Mouse (Mus musculus): ENCODE measurements around the gene Cmtm3.
A peak's percentile ranks its signal among the peaks of the same experiment; 100 is the strongest.

The Cmtm3 gene

GRCm38 (mm10) chr8:104342426-104342825, 3.2 kb downstream of the Cmtm3 start:
- DNase-seq (ENCODE audit: low spot score) = no peak

GRCm38 (mm10) chr8:104343957-104344356, 4.7 kb downstream of the Cmtm3 start:
- DNase-seq (ENCODE audit: low spot score) = peak; percentile 96

GRCm38 (mm10) chr8:104344622-104345021, 5.4 kb downstream of the Cmtm3 start:
- DNase-seq (ENCODE audit: low spot score) = no peak

GRCm38 (mm10) chr8:104346706-104347105, 7.5 kb downstream of the Cmtm3 start:
- DNase-seq (ENCODE audit: low spot score) = no peak

- DNase-seq (ENCODE audit: low spot score) = no peak
These were observed 9.8 kb downstream of the Cmtm3 start for GRCm38 (mm10) chr8:104348971-104349370.

GRCm38 (mm10) chr8:104350047-104350446, 10.8 kb downstream of the Cmtm3 start:
- no peak for DNase-seq (ENCODE audit: low spot score)

- DNase-seq (ENCODE audit: low spot score) = peak; percentile 35
These were observed 14.0 kb downstream of the Cmtm3 start for GRCm38 (mm10) chr8:104353186-104353585.

- no peak for DNase-seq (ENCODE audit: low spot score)
These were observed 15.3 kb downstream of the Cmtm3 start for GRCm38 (mm10) chr8:104354504-104354903.

- DNase-seq (ENCODE audit: low spot score) = no peak
These were observed 19.4 kb downstream of the Cmtm3 start for GRCm38 (mm10) chr8:104358637-104359036.

- DNase-seq (ENCODE audit: low spot score) = no peak
These were observed 20.7 kb downstream of the Cmtm3 start for GRCm38 (mm10) chr8:104359778-104360456.

GRCm38 (mm10) chr8:104365695-104366094, 26.5 kb downstream of the Cmtm3 start:
- no peak for DNase-seq (ENCODE audit: low spot score)

GRCm38 (mm10) chr8:104367398-104367797, 28.2 kb downstream of the Cmtm3 start:
- DNase-seq (ENCODE audit: low spot score) = no peak

GRCm38 (mm10) chr8:104369591-104369990, 30.4 kb downstream of the Cmtm3 start:
- no peak for DNase-seq (ENCODE audit: low spot score)

- no peak for DNase-seq (ENCODE audit: low spot score)
These were observed 30.9 kb downstream of the Cmtm3 start for GRCm38 (mm10) chr8:104370071-104370470.

- DNase-seq (ENCODE audit: low spot score) = no peak
These were observed 31.9 kb downstream of the Cmtm3 start for GRCm38 (mm10) chr8:104371121-104371520.

- DNase-seq (ENCODE audit: low spot score) = no peak
These were observed 34.6 kb downstream of the Cmtm3 start for GRCm38 (mm10) chr8:104373779-104374178.

GRCm38 (mm10) chr8:104374269-104374668, 35.1 kb downstream of the Cmtm3 start:
- no peak for DNase-seq (ENCODE audit: low spot score)

GRCm38 (mm10) chr8:104374864-104375846, 35.9 kb downstream of the Cmtm3 start:
- DNase-seq (ENCODE audit: low spot score) = no peak

- no peak for DNase-seq (ENCODE audit: low spot score)
These were observed 36.7 kb downstream of the Cmtm3 start for GRCm38 (mm10) chr8:104375959-104376358.

GRCm38 (mm10) chr8:104376669-104377068, 37.5 kb downstream of the Cmtm3 start:
- DNase-seq (ENCODE audit: low spot score) = no peak

GRCm38 (mm10) chr8:104379301-104379836, 40.2 kb downstream of the Cmtm3 start:
- DNase-seq (ENCODE audit: low spot score) = peak; percentile 72

- no peak for DNase-seq (ENCODE audit: low spot score)
These were observed 41.1 kb downstream of the Cmtm3 start for GRCm38 (mm10) chr8:104380269-104380668.

GRCm38 (mm10) chr8:104380961-104381411, 41.8 kb downstream of the Cmtm3 start:
- no peak for DNase-seq (ENCODE audit: low spot score)

Data from embryo, embryonic 10 days (tissue).